Mouse (Mus musculus): ENCODE measurements at regions not wholly inside any gene's neighbourhood (a gene's known extent, or its start where the extent isn't known, plus 50 kb on each side); places are given as distances from the start of the nearest gene placed in this dataset.

DNA sequence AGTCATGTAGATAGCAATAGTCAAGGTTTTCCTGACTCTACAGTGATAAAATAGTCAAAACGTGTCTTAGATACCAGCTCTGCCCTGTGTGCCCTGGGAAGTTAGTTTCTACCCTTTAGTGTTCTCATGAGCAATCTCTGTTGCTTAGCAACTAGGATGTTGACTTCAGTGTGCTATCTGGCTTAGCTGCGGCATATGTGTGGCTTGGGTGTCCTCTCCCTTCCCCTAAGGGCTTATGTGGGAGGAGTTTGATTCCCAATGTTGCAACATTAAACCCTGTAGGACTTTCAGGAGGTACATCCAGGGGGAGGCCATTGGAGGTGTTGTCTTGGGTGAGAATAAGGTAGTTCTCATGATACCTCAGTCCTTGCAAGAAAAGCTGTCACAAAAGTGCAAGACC, 229.9 kb downstream of the Gm10260 start:
- no peaks in the 10 kb centered on the region for H3K36me3 ChIP-seq (ENCODE audit: control insufficient read depth, insufficient read depth, low read length)
- TF ChIP-seq POLR2A (IDR thresholded peaks at IDR 0.05; ENCODE audit: low read depth, low read length) (no peak), CTCF (conservative IDR thresholded peaks at IDR 0.05; ENCODE audit: insufficient read depth, insufficient read length, low read depth, low read length) (no peak)
- no peak for DNase-seq
- peaks cover 4% of the 10 kb centered on the region; the same call in 1 of the 2 replicates for H3K4me1 ChIP-seq (ENCODE audit: control insufficient read depth, insufficient read depth, low read length)
- WGBS = 70% methylated on average over 2 of the region's 2 CpGs
- no peak overlapping the region for H3K27ac ChIP-seq (ENCODE audit: insufficient read depth, low read depth, low read length)
- H3K4me3 ChIP-seq (ENCODE audit: insufficient read depth, low read depth, low read length) = no peak overlapping the region
- H3K27me3 ChIP-seq (replicated peaks; ENCODE audit: control insufficient read depth, insufficient read depth, low read length) = no peaks in the 10 kb centered on the region

DNA sequence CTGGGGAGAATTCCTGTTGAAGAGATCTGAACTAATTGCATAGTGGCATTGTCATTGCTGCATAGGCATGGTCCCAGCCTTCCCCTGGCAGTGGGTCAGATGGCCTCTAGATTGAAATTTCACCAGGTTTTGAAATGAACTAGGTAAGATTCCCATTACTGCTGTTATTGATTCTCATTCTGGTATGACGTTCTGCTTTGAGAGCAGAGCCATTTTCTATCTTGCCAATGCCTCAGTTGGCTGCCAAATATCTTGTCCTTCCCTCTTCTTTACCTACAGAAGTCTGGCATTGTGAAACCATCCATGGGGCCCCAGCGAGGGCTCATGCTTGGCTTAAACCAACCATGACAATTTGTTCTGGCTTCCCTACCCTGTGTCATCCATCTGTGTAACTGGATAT, 232.5 kb downstream of the Gm10260 start:
- no peak overlapping the region for H3K27ac ChIP-seq (ENCODE audit: insufficient read depth, low read depth, low read length)
- H3K4me1 ChIP-seq (ENCODE audit: control insufficient read depth, insufficient read depth, low read length) = peaks cover 4% of the 10 kb centered on the region; the same call in 1 of the 2 replicates
- WGBS = 93% methylated on average over 2 of the region's 2 CpGs
- H3K4me3 ChIP-seq (ENCODE audit: insufficient read depth, low read depth, low read length) = no peak overlapping the region
- TF ChIP-seq POLR2A (IDR thresholded peaks at IDR 0.05; ENCODE audit: low read depth, low read length) (no peak), CTCF (conservative IDR thresholded peaks at IDR 0.05; ENCODE audit: insufficient read depth, insufficient read length, low read depth, low read length) (no peak)
- no peaks in the 10 kb centered on the region for H3K27me3 ChIP-seq (replicated peaks; ENCODE audit: control insufficient read depth, insufficient read depth, low read length)
- DNase-seq = no peak
- no peaks in the 10 kb centered on the region for H3K36me3 ChIP-seq (ENCODE audit: control insufficient read depth, insufficient read depth, low read length)

- TF ChIP-seq CTCF (conservative IDR thresholded peaks at IDR 0.05; ENCODE audit: insufficient read depth, insufficient read length, low read depth, low read length) (no peak), POLR2A (IDR thresholded peaks at IDR 0.05; ENCODE audit: low read depth, low read length) (no peak)
- Histone ChIP-seq H3K36me3 (ENCODE audit: control insufficient read depth, insufficient read depth, low read length) (no peaks in the 10 kb centered on the region), H3K4me3 (ENCODE audit: insufficient read depth, low read depth, low read length) (no peak overlapping the region), H3K27me3 (replicated peaks; ENCODE audit: control insufficient read depth, insufficient read depth, low read length) (no peaks in the 10 kb centered on the region), H3K4me1 (ENCODE audit: control insufficient read depth, insufficient read depth, low read length) (no peaks in the 10 kb centered on the region), H3K27ac (ENCODE audit: insufficient read depth, low read depth, low read length) (no peak overlapping the region)
- no peak for DNase-seq
- WGBS = 36% methylated on average over 7 of the region's 7 CpGs
Observed at GRCm38 (mm10) chr13:97524847-97525434, 235.5 kb downstream of the Gm10260 start.

GRCm38 (mm10) chr13:97523523-97524412, 236.7 kb downstream of the Gm10260 start:
- no peaks in the 10 kb centered on the region for H3K36me3 ChIP-seq (ENCODE audit: control insufficient read depth, insufficient read depth, low read length)
- WGBS = 33% methylated on average over 19 of the region's 19 CpGs
- DNase-seq = peak; percentile 73
- H3K27me3 ChIP-seq (replicated peaks; ENCODE audit: control insufficient read depth, insufficient read depth, low read length) = no peaks in the 10 kb centered on the region
- no peak overlapping the region for H3K27ac ChIP-seq (ENCODE audit: insufficient read depth, low read depth, low read length)
- H3K4me3 ChIP-seq (ENCODE audit: insufficient read depth, low read depth, low read length) = no peak overlapping the region
- H3K4me1 ChIP-seq (ENCODE audit: control insufficient read depth, insufficient read depth, low read length) = no peaks in the 10 kb centered on the region
- TF ChIP-seq POLR2A (IDR thresholded peaks at IDR 0.05; ENCODE audit: low read depth, low read length) (no peak), CTCF (conservative IDR thresholded peaks at IDR 0.05; ENCODE audit: insufficient read depth, insufficient read length, low read depth, low read length) (no peak)

DNA sequence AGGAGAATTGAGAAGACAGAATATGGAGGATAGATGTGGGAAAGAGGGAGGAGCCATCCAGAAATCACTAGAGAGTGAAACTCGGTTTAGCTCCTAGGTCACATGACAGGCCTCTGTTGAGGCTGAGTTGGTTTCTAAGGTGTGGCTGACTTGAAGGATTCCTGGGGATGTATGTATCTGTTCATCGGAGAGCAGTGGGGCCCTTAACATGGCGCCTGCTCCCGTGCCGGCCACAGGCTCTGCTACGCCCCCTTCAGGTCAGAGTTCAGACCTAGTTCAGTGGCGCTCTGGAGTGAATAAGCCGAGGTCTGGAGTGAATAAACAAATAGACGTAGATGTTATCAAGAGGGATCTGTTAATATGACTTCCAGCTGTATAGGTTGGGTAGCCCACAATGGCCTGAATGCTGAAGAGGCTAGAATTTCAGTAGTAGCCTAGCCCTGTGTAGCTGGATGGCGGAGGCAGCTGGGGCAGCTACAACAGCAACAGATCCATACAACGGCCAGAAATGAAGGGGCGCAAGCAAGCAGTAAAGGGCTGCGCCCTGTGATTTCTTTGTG, 239.4 kb downstream of the Gm10260 start:
- TF ChIP-seq POLR2A (IDR thresholded peaks at IDR 0.05; ENCODE audit: low read depth, low read length) (no peak), CTCF (conservative IDR thresholded peaks at IDR 0.05; ENCODE audit: insufficient read depth, insufficient read length, low read depth, low read length) (no peak)
- Histone ChIP-seq H3K36me3 (ENCODE audit: control insufficient read depth, insufficient read depth, low read length) (no peaks in the 10 kb centered on the region), H3K4me3 (ENCODE audit: insufficient read depth, low read depth, low read length) (no peak overlapping the region), H3K27ac (ENCODE audit: insufficient read depth, low read depth, low read length) (no peak overlapping the region), H3K27me3 (replicated peaks; ENCODE audit: control insufficient read depth, insufficient read depth, low read length) (no peaks in the 10 kb centered on the region), H3K4me1 (ENCODE audit: control insufficient read depth, insufficient read depth, low read length) (no peaks in the 10 kb centered on the region)
- DNase-seq = no peak
- WGBS = 90% methylated on average over 13 of the region's 13 CpGs

- TF ChIP-seq POLR2A (IDR thresholded peaks at IDR 0.05; ENCODE audit: low read depth, low read length) (no peak), CTCF (conservative IDR thresholded peaks at IDR 0.05; ENCODE audit: insufficient read depth, insufficient read length, low read depth, low read length) (no peak)
- no peak overlapping the region for H3K27ac ChIP-seq (ENCODE audit: insufficient read depth, low read depth, low read length)
- WGBS = 91% methylated on average over 4 of the region's 4 CpGs
Observed at GRCm38 (mm10) chr13:97516731-97517130, 243.7 kb downstream of the Gm10260 start.

More at GRCm38 (mm10) chr13:97516731-97517130, 243.7 kb downstream of the Gm10260 start:
- H3K36me3 ChIP-seq (ENCODE audit: control insufficient read depth, insufficient read depth, low read length) = no peaks in the 10 kb centered on the region
- H3K4me1 ChIP-seq (ENCODE audit: control insufficient read depth, insufficient read depth, low read length) = no peaks in the 10 kb centered on the region
- H3K4me3 ChIP-seq (ENCODE audit: insufficient read depth, low read depth, low read length) = no peak overlapping the region
- no peak for DNase-seq
- peaks cover 2% of the 10 kb centered on the region; the same call in 1 of the 2 replicates for H3K27me3 ChIP-seq (replicated peaks; ENCODE audit: control insufficient read depth, insufficient read depth, low read length)
